Mouse (Mus musculus) kidney, embryonic 14.5 days (tissue): ENCODE data around the gene Ech1. TPM values are rescaled to one million over a fixed set of nuclear protein-coding genes. Genes with fewer than 3 reads are reported as not detected.
A peak's percentile ranks its signal among the peaks of the same experiment; 100 is the strongest.

Source experiments
- ATAC-seq: fragments of 200-750 bp; cut with Nextera tagmentation; 2 replicates; pipeline ENCODE4 v1.8.0; 2017; ENCODE audit warnings: moderate number of reproducible peaks, mild to moderate bottlenecking, moderate TSS enrichment, moderate library complexity; ENCODE audit not compliant: low FRiP score, low TSS enrichment
- H3K27ac ChIP-seq: fragments of 300-500 bp; sonication (generic); 2 replicates; pipeline ENCODE4 v1.5.1; 2014; ENCODE audit warnings: low read depth, mild to moderate bottlenecking, low read length, moderate library complexity, mixed read lengths
- H3K27me3 ChIP-seq: fragments of 300-500 bp; sonication (generic); 2 replicates; pipeline ENCODE4 v1.6.1; 2014; ENCODE audit warnings: mild to moderate bottlenecking, low read length; ENCODE audit not compliant: control insufficient read depth, insufficient read depth
- H3K36me3 ChIP-seq: fragments of 300-500 bp; sonication (generic); 2 replicates; pipeline ENCODE4 v1.6.1; 2014; ENCODE audit warnings: low read length, mixed read lengths; ENCODE audit not compliant: control insufficient read depth, insufficient read depth
- H3K4me1 ChIP-seq: fragments of 300-500 bp; sonication (generic); 2 replicates; pipeline ENCODE4 v1.6.1; 2014; ENCODE audit warnings: low read length, mixed read lengths; ENCODE audit not compliant: control insufficient read depth, insufficient read depth
- H3K4me2 ChIP-seq: fragments of 300-500 bp; sonication (generic); replicated peaks from 2 replicates; pipeline ENCODE4 v1.6.1; 2014; ENCODE audit warnings: low read depth, mild to moderate bottlenecking, low read length
- H3K4me3 ChIP-seq: fragments of 300-500 bp; sonication (generic); 2 replicates; pipeline ENCODE4 v1.5.1; 2014; ENCODE audit warnings: mild to moderate bottlenecking, low read length
- H3K9ac ChIP-seq: fragments of 300-500 bp; sonication (generic); 2 replicates; pipeline ENCODE4 v1.6.1; 2014; ENCODE audit warnings: low read depth, mild to moderate bottlenecking, low read length, moderate library complexity
- H3K9me3 ChIP-seq: fragments of 300-500 bp; sonication (generic); 2 replicates; pipeline ENCODE4 v1.6.1; 2016; ENCODE audit warnings: low read length; ENCODE audit not compliant: control insufficient read depth
- WGBS: fragments of 180-500 bp; shearing (Covaris S2); extraction: QIAGEN DNeasy Blood & Tissue Kit; methylation state at CpG from one replicate; pipeline ENCODE4 v1.1.7; 2014; 5-methylcytosine and 5-hydroxymethylcytosine counted together
- polyA plus RNA-seq: library from polyadenylated mRNA; unstranded; fragments of >200 nt; fragmentation: Nextera tagmentation; extraction: Ambion mirVana; gene quantifications from 2 replicates; pipeline ENCODE4 v1.2.1, GENCODE M21; 2014

The Ech1 gene
- polyA plus RNA-seq, 1 experiment from 2014 or later = 134 TPM

DNA sequence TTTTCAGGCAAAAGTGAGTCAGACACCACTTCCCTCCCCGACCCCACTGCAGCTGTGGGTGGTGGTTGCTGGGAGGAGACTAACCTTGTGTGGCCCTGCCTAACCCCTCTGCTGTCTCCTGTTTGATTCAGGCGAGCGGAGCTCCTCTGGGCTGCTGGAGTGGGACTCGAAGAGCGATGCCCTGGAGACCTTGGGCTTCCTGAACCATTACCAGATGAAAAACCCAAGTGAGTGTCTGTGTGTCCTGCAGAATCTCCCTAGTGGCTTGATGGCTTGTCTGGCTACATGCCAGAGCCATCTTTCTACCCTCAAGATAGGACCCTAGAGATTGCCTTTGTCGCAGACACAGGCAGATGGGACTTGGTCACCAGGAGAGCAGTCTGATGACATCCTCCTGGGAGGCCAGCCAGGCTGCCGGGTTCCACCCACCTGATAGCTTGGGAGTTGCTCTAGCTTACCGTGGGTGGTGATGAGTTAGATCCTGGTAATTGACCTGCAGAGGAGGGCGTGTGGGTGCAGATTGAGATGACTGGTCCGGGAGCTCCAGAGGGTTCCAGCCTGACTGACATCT, 3.7 kb upstream of the Ech1 start:
- Histone ChIP-seq H3K9ac (peak overlapping the region; percentile 4; the same call in 1 of the 2 replicates), H3K4me1 (peaks cover 7% of the 10 kb centered on the region), H3K4me2 (no peak overlapping the region), H3K27me3 (no peaks in the 10 kb centered on the region), H3K4me3 (no peak overlapping the region), H3K36me3 (peaks cover 66% of the 10 kb centered on the region), H3K9me3 (no peaks in the 10 kb centered on the region), H3K27ac (no peak overlapping the region; the same call in 1 of the 2 replicates)
- ATAC-seq = no peak
- WGBS = 68% methylated on average over 10 of the region's 10 CpGs

DNA sequence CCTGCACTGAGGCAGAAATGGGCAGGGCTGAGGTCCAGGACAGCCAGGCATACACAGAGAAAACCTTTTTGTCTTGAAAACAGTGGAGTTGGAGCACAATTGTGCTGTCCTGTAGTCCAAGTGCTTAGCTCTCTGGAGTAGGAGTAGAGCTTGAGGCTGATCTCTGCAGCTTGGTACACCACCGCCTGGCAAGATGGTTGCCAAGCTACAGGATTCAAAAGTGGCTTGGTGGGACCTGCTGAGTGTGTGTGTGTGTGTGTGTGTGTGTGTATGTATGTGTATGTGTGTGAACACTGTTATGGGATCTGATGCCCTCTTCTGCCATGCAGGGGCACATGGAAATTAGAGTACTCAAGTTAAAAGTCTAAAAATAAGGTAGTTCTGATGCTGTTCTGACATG, 2.5 kb upstream of the Ech1 start:
- H3K36me3 ChIP-seq = peaks cover 54% of the 10 kb centered on the region
- ATAC-seq = no peak
- no peak overlapping the region for H3K27ac ChIP-seq
- H3K4me3 ChIP-seq = no peak overlapping the region
- no peak overlapping the region for H3K9ac ChIP-seq
- H3K27me3 ChIP-seq = no peaks in the 10 kb centered on the region
- no peaks in the 10 kb centered on the region for H3K9me3 ChIP-seq
- 69% methylated on average over 1 of the region's 1 CpGs for WGBS
- H3K4me1 ChIP-seq = no peaks in the 10 kb centered on the region
- no peak overlapping the region for H3K4me2 ChIP-seq

DNA sequence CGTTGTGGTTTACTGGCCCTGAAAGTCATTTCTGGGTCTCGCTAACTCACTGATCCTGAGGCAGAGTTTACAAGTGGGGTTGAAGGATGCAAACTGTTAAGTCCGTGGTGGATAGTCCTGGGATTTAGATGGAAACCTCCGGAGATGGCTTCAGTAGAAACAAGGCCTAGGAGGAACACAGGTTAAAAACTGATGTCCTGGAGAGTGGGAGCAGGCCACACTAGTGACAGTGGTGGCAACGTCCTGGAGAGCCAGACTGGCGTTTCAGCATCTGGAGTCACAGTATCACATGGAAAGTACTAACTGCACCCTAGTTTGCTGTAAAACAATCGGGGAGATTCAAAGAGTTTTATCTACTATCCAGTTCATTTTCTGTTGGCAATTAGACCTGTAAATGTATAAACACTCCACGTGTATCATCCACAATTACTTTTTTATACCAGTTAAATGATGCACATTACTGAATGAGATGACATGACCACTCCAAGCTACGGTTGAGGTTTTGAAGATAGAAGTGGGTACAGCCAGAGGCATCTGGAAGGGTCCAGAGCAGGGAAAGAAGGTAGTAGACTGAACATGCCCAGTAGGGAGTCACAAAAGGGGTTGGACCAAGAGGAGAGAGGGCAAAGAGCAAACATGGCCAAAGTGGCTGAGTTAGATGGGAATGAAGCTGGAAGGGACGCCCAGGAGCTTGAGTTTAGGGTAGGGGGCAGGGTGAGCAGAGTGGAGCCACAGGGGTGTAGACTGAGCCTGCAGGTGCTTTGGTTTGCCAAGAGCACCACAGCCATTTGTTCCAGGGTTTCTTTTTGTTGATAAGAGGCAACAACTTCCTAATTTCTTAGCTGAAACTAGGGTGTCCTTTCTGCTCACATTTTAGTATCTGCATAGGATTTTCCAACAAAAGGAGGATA, 1.8 kb upstream of the Ech1 start:
- ATAC-seq = no peak
- Histone ChIP-seq H3K4me3 (no peak overlapping the region), H3K9me3 (no peaks in the 10 kb centered on the region), H3K9ac (peak overlapping the region; percentile 28; the same call in 1 of the 2 replicates), H3K4me1 (no peaks in the 10 kb centered on the region), H3K36me3 (peaks cover 47% of the 10 kb centered on the region), H3K27ac (peak overlapping the region; percentile 30; the same call in 1 of the 2 replicates), H3K27me3 (no peaks in the 10 kb centered on the region), H3K4me2 (no peak overlapping the region)
- 59% methylated on average over 10 of the region's 10 CpGs for WGBS

DNA sequence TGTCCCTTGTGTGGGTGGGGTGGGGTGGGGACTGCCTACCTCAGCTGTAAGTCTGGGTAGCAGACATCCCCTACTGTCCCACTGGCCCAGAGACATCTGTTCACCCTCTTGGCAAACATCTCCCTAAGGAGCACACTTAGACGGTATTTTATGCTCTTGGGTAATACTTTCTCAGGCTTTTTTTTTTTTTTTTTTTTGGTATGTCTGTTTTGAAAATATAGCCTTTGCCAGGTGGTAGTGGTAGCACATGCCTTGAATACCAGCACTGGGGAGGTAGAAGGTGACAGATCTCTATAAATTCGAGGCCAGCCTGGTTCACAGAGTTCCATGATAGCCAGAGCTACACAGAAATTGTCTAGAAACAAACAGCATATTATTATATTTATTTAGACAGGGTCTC, 1.1 kb upstream of the Ech1 start:
- H3K4me1 ChIP-seq = no peaks in the 10 kb centered on the region

DNA sequence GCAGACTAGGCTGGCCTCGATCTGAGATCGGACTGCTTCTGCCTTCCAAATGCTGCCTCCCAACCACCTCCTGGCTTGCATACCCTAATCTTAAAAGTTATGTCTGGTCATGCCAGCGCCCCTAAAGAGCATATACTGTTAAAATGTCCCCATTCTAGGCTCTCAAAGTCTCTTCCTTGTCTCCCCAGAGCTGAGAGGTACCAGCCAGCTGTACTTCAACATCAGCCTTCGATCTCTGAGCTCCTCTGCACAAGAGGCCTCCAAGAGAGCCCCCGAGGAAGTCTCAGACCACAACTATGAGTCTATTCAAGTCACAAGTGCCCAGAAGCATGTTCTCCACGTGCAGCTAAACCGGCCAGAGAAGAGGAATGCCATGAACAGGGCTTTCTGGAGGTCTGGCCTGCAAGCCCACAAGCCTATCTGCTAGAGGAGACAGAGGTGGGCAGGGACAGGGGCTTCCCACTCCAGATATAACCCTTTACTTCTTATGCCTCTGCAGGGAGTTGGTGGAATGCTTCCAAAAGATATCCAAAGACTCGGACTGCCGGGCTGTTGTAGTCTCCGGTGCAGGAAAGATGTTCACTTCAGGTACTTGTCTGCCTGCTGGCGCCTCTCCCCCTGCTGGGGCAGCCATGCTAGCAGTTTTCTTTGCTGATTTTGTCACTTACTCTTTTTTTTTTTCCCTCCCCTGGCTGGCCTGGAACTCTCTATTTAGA, 827 bp downstream of the Ech1 start:
- Histone ChIP-seq H3K9ac (peak overlapping the region; percentile 66), H3K36me3 (peaks cover 27% of the 10 kb centered on the region), H3K4me2 (peak overlapping the region; percentile 53), H3K4me1 (no peaks in the 10 kb centered on the region), H3K27ac (peak overlapping the region; percentile 87), H3K4me3 (peak overlapping the region; percentile 45), H3K9me3 (peaks cover 2% of the 10 kb centered on the region; the same call in 1 of the 2 replicates), H3K27me3 (no peaks in the 10 kb centered on the region)
- 68% methylated on average over 11 of the region's 11 CpGs for WGBS
- no peak for ATAC-seq

More for the DNA sequence above, 1.1 kb upstream of the Ech1 start:
- Histone ChIP-seq H3K9me3 (no peaks in the 10 kb centered on the region), H3K4me2 (no peak overlapping the region), H3K9ac (peak overlapping the region; percentile 28; the same call in 1 of the 2 replicates), H3K36me3 (peaks cover 40% of the 10 kb centered on the region), H3K27me3 (no peaks in the 10 kb centered on the region), H3K4me3 (no peak overlapping the region), H3K27ac (peak overlapping the region; percentile 87; the same call in 1 of the 2 replicates)
- ATAC-seq = no peak
- WGBS = 48% methylated on average over 2 of the region's 2 CpGs

DNA sequence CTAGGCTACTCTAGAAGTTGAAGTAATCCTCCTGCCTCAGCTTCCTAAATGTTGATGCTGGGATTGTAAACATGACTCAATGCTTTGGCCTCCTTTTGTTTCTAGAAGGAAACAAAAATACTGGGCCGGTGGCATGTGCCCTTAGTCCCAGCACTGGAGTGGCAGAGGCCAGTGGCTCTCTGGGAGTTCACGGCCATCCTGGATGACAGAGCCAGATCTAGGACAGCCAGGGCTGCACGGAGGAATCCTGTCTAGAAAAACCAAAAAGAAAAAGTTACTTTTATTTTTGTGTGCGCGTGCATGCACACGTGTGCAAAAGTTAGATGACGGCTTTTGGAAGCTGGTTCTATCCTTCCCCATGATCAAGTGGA, 1.4 kb downstream of the Ech1 start:
- 95% methylated on average over 7 of the region's 7 CpGs for WGBS
- Histone ChIP-seq H3K27me3 (no peaks in the 10 kb centered on the region), H3K27ac (no peak overlapping the region; the same call in 1 of the 2 replicates), H3K9ac (0 out of 2 replicates have a peak overlapping the region, but pooled peaks have one; percentile 66), H3K4me2 (peak overlapping the region; percentile 53), H3K4me3 (no peak overlapping the region), H3K4me1 (no peaks in the 10 kb centered on the region), H3K36me3 (peaks cover 26% of the 10 kb centered on the region), H3K9me3 (peaks cover 2% of the 10 kb centered on the region; the same call in 1 of the 2 replicates)
- ATAC-seq = no peak

DNA sequence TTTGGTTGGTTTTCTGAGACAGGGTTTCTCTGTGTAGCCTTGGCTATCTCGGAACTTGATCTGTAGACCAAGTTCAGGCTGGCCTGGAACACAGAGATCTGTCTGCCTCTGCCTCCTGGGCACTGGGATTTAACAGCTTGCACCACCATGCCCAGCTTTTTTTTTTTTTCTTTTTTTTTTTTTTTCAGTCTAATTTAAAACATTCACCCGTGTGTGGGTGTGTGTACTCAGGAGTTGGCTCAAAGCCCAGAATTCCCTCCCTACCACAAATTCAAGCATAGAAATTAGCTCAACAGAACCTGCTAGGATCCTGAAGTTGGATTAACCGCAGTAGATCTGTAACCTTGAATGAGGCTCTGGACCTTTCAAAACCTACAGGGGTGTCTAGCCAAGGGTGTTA, 2.3 kb downstream of the Ech1 start:
- 56% methylated on average over 3 of the region's 3 CpGs for WGBS

DNA sequence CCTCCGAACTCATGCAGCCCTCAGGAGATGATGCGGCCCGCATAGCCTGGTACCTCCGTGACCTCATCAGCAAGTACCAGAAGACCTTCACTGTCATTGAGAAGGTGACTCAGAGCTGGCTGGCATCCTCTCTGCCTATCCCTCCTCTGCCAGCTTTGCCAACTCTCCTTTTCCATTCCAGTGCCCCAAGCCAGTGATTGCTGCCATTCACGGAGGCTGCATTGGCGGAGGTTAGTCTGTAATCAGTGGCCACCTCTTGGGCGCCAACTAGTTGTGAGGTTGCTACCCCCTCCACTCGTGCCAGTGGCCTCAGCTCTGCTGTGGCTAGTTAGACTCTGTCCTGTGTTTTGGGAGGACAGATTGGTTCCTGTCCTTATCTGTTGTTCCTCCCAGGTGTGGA, 4.8 kb downstream of the Ech1 start:
- no peak overlapping the region for H3K27ac ChIP-seq
- H3K4me3 ChIP-seq = no peak overlapping the region
- H3K4me1 ChIP-seq = no peaks in the 10 kb centered on the region
- no peak overlapping the region for H3K4me2 ChIP-seq
- H3K9me3 ChIP-seq = peaks cover 2% of the 10 kb centered on the region; the same call in 1 of the 2 replicates
- 94% methylated on average over 8 of the region's 8 CpGs for WGBS
- H3K36me3 ChIP-seq = peaks cover 16% of the 10 kb centered on the region
- no peak overlapping the region for H3K9ac ChIP-seq
- H3K27me3 ChIP-seq = no peaks in the 10 kb centered on the region
- no peak for ATAC-seq

More for the DNA sequence above, 2.3 kb downstream of the Ech1 start:
- peaks cover 23% of the 10 kb centered on the region for H3K36me3 ChIP-seq
- H3K27ac ChIP-seq = no peak overlapping the region
- H3K27me3 ChIP-seq = no peaks in the 10 kb centered on the region
- no peak overlapping the region for H3K9ac ChIP-seq
- ATAC-seq = no peak
- no peak overlapping the region for H3K4me3 ChIP-seq
- no peak overlapping the region for H3K4me2 ChIP-seq
- H3K9me3 ChIP-seq = peaks cover 2% of the 10 kb centered on the region; the same call in 1 of the 2 replicates
- no peaks in the 10 kb centered on the region for H3K4me1 ChIP-seq
